Mouse (Mus musculus): Measurements from ENCODE around the gene Hacd1. TPM values are rescaled to one million over a fixed set of nuclear protein-coding genes. Genes with fewer than 3 reads are reported as not detected.
A peak's percentile ranks its signal among the peaks of the same experiment; 100 is the strongest.

Hacd1 gene
- polyA plus RNA-seq, 1 experiment from 2014 or later: 111 TPM

GRCm38 (mm10) chr2:14070466-14070865 lies 14.5 kb upstream of the Hacd1 start:
- H3K27me3 ChIP-seq (replicated peaks; ENCODE audit: control insufficient read depth, insufficient read depth, low read length): no peaks in the 10 kb centered on the region
- no peaks in the 10 kb centered on the region for H3K36me3 ChIP-seq (ENCODE audit: control insufficient read depth, insufficient read depth, low read length)
- ATAC-seq (ENCODE audit: low read depth): no peak
- 81% methylated on average over 8 of the region's 8 CpGs for WGBS
- H3K4me3 ChIP-seq (ENCODE audit: low read depth, low read length): no peak overlapping the region
- H3K4me2 ChIP-seq (ENCODE audit: low read depth, low read length): no peak overlapping the region
- no peak overlapping the region for H3K27ac ChIP-seq (replicated peaks; ENCODE audit: low read depth, low read length)
- H3K9me3 ChIP-seq (ENCODE audit: control insufficient read depth, low read length): no peaks in the 10 kb centered on the region
- H3K4me1 ChIP-seq (ENCODE audit: control insufficient read depth, insufficient read depth, low read length): peaks cover 7% of the 10 kb centered on the region
- H3K9ac ChIP-seq (ENCODE audit: low read depth, low read length): no peak overlapping the region
- no peak for DNase-seq (ENCODE audit: low spot score)

DNA sequence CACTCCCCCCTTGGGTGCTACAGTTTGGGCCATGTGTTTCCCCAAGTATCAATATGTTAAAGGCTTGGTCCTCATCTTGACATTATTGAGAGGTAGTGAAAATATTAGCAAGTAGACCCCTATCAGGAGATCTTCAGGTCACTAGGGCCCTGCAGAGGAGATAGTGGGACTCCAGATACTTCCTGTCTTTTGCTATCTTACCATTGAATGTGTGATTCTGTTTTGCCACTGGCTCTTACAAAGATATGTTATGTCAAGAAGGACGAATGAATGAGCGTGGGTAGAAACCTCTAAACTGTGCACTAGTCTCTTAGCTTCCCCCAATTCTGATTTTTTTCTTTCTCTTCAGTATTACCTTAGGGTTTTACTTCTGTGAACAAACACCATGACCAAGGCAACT lies 13.1 kb upstream of the Hacd1 start:
- Histone ChIP-seq H3K4me1 (ENCODE audit: control insufficient read depth, insufficient read depth, low read length) (no peaks in the 10 kb centered on the region), H3K36me3 (ENCODE audit: control insufficient read depth, insufficient read depth, low read length) (no peaks in the 10 kb centered on the region), H3K9me3 (ENCODE audit: control insufficient read depth, low read length) (no peaks in the 10 kb centered on the region), H3K27me3 (replicated peaks; ENCODE audit: control insufficient read depth, insufficient read depth, low read length) (no peaks in the 10 kb centered on the region), H3K4me2 (ENCODE audit: low read depth, low read length) (no peak overlapping the region), H3K27ac (replicated peaks; ENCODE audit: low read depth, low read length) (no peak overlapping the region), H3K9ac (ENCODE audit: low read depth, low read length) (no peak overlapping the region), H3K4me3 (ENCODE audit: low read depth, low read length) (no peak overlapping the region)
- ATAC-seq (ENCODE audit: low read depth) (no peak), DNase-seq (ENCODE audit: low spot score) (no peak)
- WGBS: 86% methylated on average over 2 of the region's 2 CpGs

DNA sequence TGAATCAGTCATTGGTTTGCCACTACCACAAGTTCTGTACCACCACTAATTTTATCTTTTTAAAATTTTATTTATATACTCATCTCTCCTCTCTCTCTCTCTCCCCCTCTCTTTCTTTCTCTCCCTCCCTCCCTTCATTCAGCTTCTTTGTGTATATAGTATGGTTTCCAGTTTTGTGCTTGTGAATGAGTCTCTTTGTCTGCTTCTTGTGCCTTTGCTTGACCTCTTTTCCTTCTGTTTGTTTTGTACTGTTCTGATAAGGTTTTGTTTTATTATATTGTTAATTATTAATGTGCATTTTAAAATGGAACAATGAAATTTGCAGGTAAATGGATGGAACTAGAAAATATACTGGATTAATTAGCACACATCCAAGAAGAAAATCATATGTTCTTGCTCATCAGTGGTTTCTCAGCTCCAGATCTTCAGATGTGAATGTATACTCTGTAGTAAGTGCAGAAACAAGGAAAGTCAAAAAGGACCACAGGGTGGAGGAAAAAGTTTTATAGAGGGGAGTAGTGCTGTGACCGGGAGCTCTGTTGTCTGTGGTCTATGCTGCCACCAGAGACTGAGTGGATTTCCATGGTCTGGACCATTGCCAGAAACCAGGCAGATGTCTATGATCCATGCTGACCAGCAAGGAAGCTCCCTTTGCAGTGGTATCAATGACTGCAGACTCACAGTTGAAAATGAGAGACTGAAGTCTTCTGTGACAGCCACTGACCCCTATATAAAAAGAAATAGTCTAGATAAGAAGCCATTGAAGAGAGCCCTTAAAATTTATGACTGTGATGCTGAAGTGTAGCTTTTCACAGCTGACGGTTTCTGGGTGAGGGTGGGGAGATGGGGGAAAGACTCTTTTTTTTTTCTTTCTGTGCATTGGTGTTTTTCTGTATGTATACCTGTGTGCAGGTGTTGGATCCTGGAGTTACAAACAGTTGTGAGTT lies 10.0 kb upstream of the Hacd1 start:
- ATAC-seq (ENCODE audit: low read depth): no peak
- Histone ChIP-seq H3K4me3 (ENCODE audit: low read depth, low read length) (no peak overlapping the region), H3K4me2 (ENCODE audit: low read depth, low read length) (no peak overlapping the region), H3K36me3 (ENCODE audit: control insufficient read depth, insufficient read depth, low read length) (no peaks in the 10 kb centered on the region), H3K9me3 (ENCODE audit: control insufficient read depth, low read length) (no peaks in the 10 kb centered on the region), H3K27me3 (replicated peaks; ENCODE audit: control insufficient read depth, insufficient read depth, low read length) (no peaks in the 10 kb centered on the region), H3K27ac (replicated peaks; ENCODE audit: low read depth, low read length) (no peak overlapping the region), H3K9ac (ENCODE audit: low read depth, low read length) (no peak overlapping the region), H3K4me1 (ENCODE audit: control insufficient read depth, insufficient read depth, low read length) (no peaks in the 10 kb centered on the region)
- DNase-seq (ENCODE audit: low spot score): no peak
- 62% methylated on average over 2 of the region's 2 CpGs for WGBS

DNA sequence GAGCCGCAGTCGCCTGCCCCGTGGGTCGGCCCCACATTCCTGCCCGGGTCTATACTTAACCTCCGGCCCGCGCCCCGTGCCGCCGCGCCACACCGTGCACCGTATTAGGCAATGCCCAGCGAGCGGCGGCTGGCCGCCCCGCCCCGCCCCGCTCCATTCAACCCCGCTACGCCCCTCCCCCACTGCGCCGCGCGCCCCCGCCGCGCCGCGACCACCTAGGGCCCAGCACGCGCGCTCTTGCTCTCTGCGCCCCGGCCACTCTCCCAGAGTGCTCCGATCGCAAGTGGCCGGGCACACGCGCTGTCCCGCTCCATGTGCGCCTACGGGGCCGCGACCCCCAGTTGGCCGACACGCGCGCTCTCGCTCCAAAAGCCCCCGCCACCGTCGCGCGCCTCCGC lies 768 bp downstream of the Hacd1 start:
- Histone ChIP-seq H3K36me3 (ENCODE audit: control insufficient read depth, insufficient read depth, low read length) (no peaks in the 10 kb centered on the region), H3K4me3 (ENCODE audit: low read depth, low read length) (peak overlapping the region; percentile 79), H3K4me2 (ENCODE audit: low read depth, low read length) (peak overlapping the region; percentile 83), H3K4me1 (ENCODE audit: control insufficient read depth, insufficient read depth, low read length) (no peaks in the 10 kb centered on the region), H3K9me3 (ENCODE audit: control insufficient read depth, low read length) (no peaks in the 10 kb centered on the region), H3K27ac (replicated peaks; ENCODE audit: low read depth, low read length) (peak overlapping the region; percentile 82), H3K27me3 (replicated peaks; ENCODE audit: control insufficient read depth, insufficient read depth, low read length) (no peaks in the 10 kb centered on the region), H3K9ac (ENCODE audit: low read depth, low read length) (peak overlapping the region; percentile 80)
- WGBS: 0% methylated on average over 6 of the region's 58 CpGs
- ATAC-seq (ENCODE audit: low read depth) (peak; percentile 89), DNase-seq (ENCODE audit: low spot score) (no peak)

DNA sequence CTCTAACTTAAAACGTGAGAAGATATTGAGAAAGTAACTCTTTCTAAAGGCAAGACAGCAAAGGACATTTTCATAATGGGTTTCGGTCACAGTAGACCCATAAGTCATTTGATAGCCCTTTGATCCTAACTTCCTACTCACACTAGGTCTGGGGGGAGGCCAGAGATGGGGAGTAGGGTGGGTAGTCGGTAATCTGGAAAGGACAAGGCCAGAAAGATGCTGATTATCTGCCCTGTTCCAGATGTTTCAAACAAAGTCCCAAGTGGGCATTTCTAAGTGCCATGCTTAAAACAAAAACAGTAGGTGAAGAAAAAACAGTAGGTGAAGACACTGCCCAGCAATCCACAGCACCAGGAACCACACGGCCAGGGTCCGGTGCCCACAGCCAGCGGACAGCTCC lies 1.2 kb downstream of the Hacd1 start:
- peak overlapping the region; percentile 83 for H3K4me2 ChIP-seq (ENCODE audit: low read depth, low read length)
- no peaks in the 10 kb centered on the region for H3K36me3 ChIP-seq (ENCODE audit: control insufficient read depth, insufficient read depth, low read length)
- no peaks in the 10 kb centered on the region for H3K27me3 ChIP-seq (replicated peaks; ENCODE audit: control insufficient read depth, insufficient read depth, low read length)
- 3% methylated on average over 6 of the region's 6 CpGs for WGBS
- H3K4me3 ChIP-seq (ENCODE audit: low read depth, low read length): peak overlapping the region; percentile 79
- H3K4me1 ChIP-seq (ENCODE audit: control insufficient read depth, insufficient read depth, low read length): no peaks in the 10 kb centered on the region
- ATAC-seq (ENCODE audit: low read depth): no peak
- no peak for DNase-seq (ENCODE audit: low spot score)
- H3K9ac ChIP-seq (ENCODE audit: low read depth, low read length): peak overlapping the region; percentile 80
- H3K9me3 ChIP-seq (ENCODE audit: control insufficient read depth, low read length): no peaks in the 10 kb centered on the region
- peak overlapping the region; percentile 82 for H3K27ac ChIP-seq (replicated peaks; ENCODE audit: low read depth, low read length)

- DNase-seq (ENCODE audit: low spot score) (no peak), ATAC-seq (ENCODE audit: low read depth) (no peak)
- no peaks in the 10 kb centered on the region for H3K4me1 ChIP-seq (ENCODE audit: control insufficient read depth, insufficient read depth, low read length)
- H3K9ac ChIP-seq (ENCODE audit: low read depth, low read length): no peak overlapping the region
- H3K4me3 ChIP-seq (ENCODE audit: low read depth, low read length): peak overlapping the region; percentile 79
- no peak overlapping the region for H3K27ac ChIP-seq (replicated peaks; ENCODE audit: low read depth, low read length)
- no peaks in the 10 kb centered on the region for H3K36me3 ChIP-seq (ENCODE audit: control insufficient read depth, insufficient read depth, low read length)
- H3K4me2 ChIP-seq (ENCODE audit: low read depth, low read length): no peak overlapping the region; the same call in 1 of the 2 replicates
- 62% methylated on average over 3 of the region's 3 CpGs for whole genome bisulfite sequencing
- H3K9me3 ChIP-seq (ENCODE audit: control insufficient read depth, low read length): no peaks in the 10 kb centered on the region
- no peaks in the 10 kb centered on the region for H3K27me3 ChIP-seq (replicated peaks; ENCODE audit: control insufficient read depth, insufficient read depth, low read length)
Measured at GRCm38 (mm10) chr2:14054163-14054562, 1.8 kb downstream of the Hacd1 start.

- no peak for DNase-seq (ENCODE audit: low spot score)
- H3K4me2 ChIP-seq (ENCODE audit: low read depth, low read length): no peak overlapping the region
- H3K4me3 ChIP-seq (ENCODE audit: low read depth, low read length): no peak overlapping the region
- 58% methylated on average over 3 of the region's 3 CpGs for WGBS
- no peak for ATAC-seq (ENCODE audit: low read depth)
- H3K27ac ChIP-seq (replicated peaks; ENCODE audit: low read depth, low read length): no peak overlapping the region
- H3K4me1 ChIP-seq (ENCODE audit: control insufficient read depth, insufficient read depth, low read length): no peaks in the 10 kb centered on the region
- no peaks in the 10 kb centered on the region for H3K27me3 ChIP-seq (replicated peaks; ENCODE audit: control insufficient read depth, insufficient read depth, low read length)
- no peaks in the 10 kb centered on the region for H3K9me3 ChIP-seq (ENCODE audit: control insufficient read depth, low read length)
- H3K9ac ChIP-seq (ENCODE audit: low read depth, low read length): no peak overlapping the region
- H3K36me3 ChIP-seq (ENCODE audit: control insufficient read depth, insufficient read depth, low read length): no peaks in the 10 kb centered on the region
Measured at GRCm38 (mm10) chr2:14053618-14054017, 2.3 kb downstream of the Hacd1 start.

DNA sequence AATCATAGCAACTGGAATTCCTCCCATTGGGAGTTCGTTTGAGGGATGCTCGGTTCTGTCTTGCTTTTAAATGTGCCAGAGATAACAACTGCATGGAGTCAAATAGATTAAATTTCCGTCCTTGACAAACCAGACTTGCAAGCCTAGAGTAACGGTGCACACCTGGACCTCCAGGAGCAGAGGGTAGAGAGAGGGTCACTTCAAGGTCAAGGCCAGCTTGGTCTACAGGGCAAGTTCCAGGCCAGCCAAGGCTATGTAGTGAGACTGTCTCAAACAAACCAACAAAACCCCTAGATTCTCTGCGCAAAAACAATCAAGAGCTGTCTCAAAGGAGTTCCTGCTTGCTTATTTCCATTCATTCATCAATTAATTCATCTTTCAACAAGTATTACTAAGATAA lies 7.1 kb downstream of the Hacd1 start:
- Histone ChIP-seq H3K27ac (replicated peaks; ENCODE audit: low read depth, low read length) (no peak overlapping the region), H3K9me3 (ENCODE audit: control insufficient read depth, low read length) (no peaks in the 10 kb centered on the region), H3K27me3 (replicated peaks; ENCODE audit: control insufficient read depth, insufficient read depth, low read length) (no peaks in the 10 kb centered on the region), H3K4me2 (ENCODE audit: low read depth, low read length) (no peak overlapping the region), H3K36me3 (ENCODE audit: control insufficient read depth, insufficient read depth, low read length) (no peaks in the 10 kb centered on the region), H3K4me3 (ENCODE audit: low read depth, low read length) (no peak overlapping the region), H3K4me1 (ENCODE audit: control insufficient read depth, insufficient read depth, low read length) (no peaks in the 10 kb centered on the region), H3K9ac (ENCODE audit: low read depth, low read length) (no peak overlapping the region)
- 61% methylated on average over 5 of the region's 5 CpGs for whole genome bisulfite sequencing
- DNase-seq (ENCODE audit: low spot score): no peak
- no peak for ATAC-seq (ENCODE audit: low read depth)

DNA sequence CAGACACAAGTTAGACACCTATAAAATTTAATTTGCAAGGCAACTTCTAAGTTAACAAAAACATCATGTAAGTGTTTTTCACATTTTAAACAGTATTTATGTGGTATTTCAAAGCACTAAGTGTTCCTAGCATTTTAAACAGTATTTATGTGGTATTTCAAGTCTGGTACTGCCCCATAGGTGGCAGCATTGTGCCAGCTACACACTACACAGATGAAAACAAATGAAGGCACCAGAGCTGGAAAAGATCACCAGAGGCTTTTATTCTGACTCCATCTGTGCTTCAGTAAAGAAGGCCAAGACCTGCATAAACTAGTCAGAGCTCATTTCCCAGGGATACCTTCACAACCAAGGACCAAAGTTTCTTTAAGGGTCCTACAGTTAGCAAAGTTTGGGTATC lies 7.6 kb downstream of the Hacd1 start:
- ATAC-seq (ENCODE audit: low read depth) (peak; percentile 82), DNase-seq (ENCODE audit: low spot score) (peak; percentile 84)
- Histone ChIP-seq H3K36me3 (ENCODE audit: control insufficient read depth, insufficient read depth, low read length) (no peaks in the 10 kb centered on the region), H3K4me3 (ENCODE audit: low read depth, low read length) (no peak overlapping the region), H3K4me2 (ENCODE audit: low read depth, low read length) (no peak overlapping the region), H3K9me3 (ENCODE audit: control insufficient read depth, low read length) (no peaks in the 10 kb centered on the region), H3K27ac (replicated peaks; ENCODE audit: low read depth, low read length) (no peak overlapping the region), H3K4me1 (ENCODE audit: control insufficient read depth, insufficient read depth, low read length) (no peaks in the 10 kb centered on the region), H3K27me3 (replicated peaks; ENCODE audit: control insufficient read depth, insufficient read depth, low read length) (no peaks in the 10 kb centered on the region), H3K9ac (ENCODE audit: low read depth, low read length) (no peak overlapping the region)
